Mouse (Mus musculus) liver, postnatal 0 days (tissue): ENCODE results near the gene L3mbtl2. TPM values are rescaled to one million over a fixed set of nuclear protein-coding genes. Genes with fewer than 3 reads are reported as not detected.

Experiments
- ATAC-seq: fragments of 200-750 bp; cut with Nextera tagmentation; 2 replicates; pipeline ENCODE4 v1.8.0; 2017; ENCODE audit warnings: mild to moderate bottlenecking, moderate library complexity
- DNase-seq: peaks from one replicate; pipeline ENCODE4 v3.0.0-alpha.2; 2016
- H3K27ac ChIP-seq: fragments of 300-500 bp; sonication (generic); 2 replicates; pipeline ENCODE4 v1.5.1; 2014; ENCODE audit warnings: antibody characterized with exemption, moderate library complexity, mild to moderate bottlenecking, low read depth
- H3K27me3 ChIP-seq: fragments of 300-500 bp; sonication (generic); 2 replicates; pipeline ENCODE4 v1.6.1; 2014; ENCODE audit warnings: low read length, control low read depth, mixed read lengths; ENCODE audit not compliant: insufficient read depth
- H3K36me3 ChIP-seq: fragments of 300-500 bp; sonication (generic); replicated peaks from 2 replicates; pipeline ENCODE4 v1.6.1; 2014; ENCODE audit warnings: mild to moderate bottlenecking, control low read depth, low read length, moderate library complexity, mixed read lengths; ENCODE audit not compliant: insufficient read depth
- H3K4me1 ChIP-seq: fragments of 300-500 bp; sonication (generic); 2 replicates; pipeline ENCODE4 v1.6.1; 2014; ENCODE audit warnings: antibody characterized with exemption, mild to moderate bottlenecking, control low read depth; ENCODE audit not compliant: insufficient read depth
- H3K4me2 ChIP-seq: fragments of 300-500 bp; sonication (generic); 2 replicates; pipeline ENCODE4 v1.6.1; 2014; ENCODE audit warnings: low read depth, mild to moderate bottlenecking, low read length, moderate library complexity, mixed read lengths
- H3K4me3 ChIP-seq: fragments of 300-500 bp; sonication (generic); 2 replicates; pipeline ENCODE4 v1.5.1; 2014; ENCODE audit warnings: low read depth, low read length
- H3K9ac ChIP-seq: fragments of 300-500 bp; sonication (generic); replicated peaks from 2 replicates; pipeline ENCODE4 v1.6.1; 2014; ENCODE audit warnings: mild to moderate bottlenecking, moderate library complexity
- H3K9me3 ChIP-seq: fragments of 300-500 bp; sonication (generic); 2 replicates; pipeline ENCODE4 v1.6.1; 2016; ENCODE audit warnings: mild to moderate bottlenecking, control low read depth, low read length, mixed read lengths
- CTCF ChIP-seq: sonication (generic); IDR thresholded peaks from 2 replicates; pipeline ENCODE4 v1.5.1; 2016; ENCODE audit warnings: antibody characterized with exemption, low read depth
- EP300 ChIP-seq: IDR thresholded peaks from 2 replicates; pipeline ENCODE4 v1.6.1; 2016; ENCODE audit warnings: antibody characterized with exemption, low read depth, mild to moderate bottlenecking
- WGBS: fragments of 180-500 bp; shearing (Covaris S2); extraction: QIAGEN DNeasy Blood & Tissue Kit; methylation state at CpG from one replicate; pipeline ENCODE4 v1.1.7; 2014; ENCODE audit not compliant: insufficient replicate concordance; 5-methylcytosine and 5-hydroxymethylcytosine counted together
- polyA plus RNA-seq: library from polyadenylated mRNA; unstranded; fragments of >200 nt; fragmentation: Nextera tagmentation; extraction: Ambion mirVana; gene quantifications from 2 replicates; pipeline ENCODE4 v1.2.1, GENCODE M21; 2015

The L3mbtl2 gene
- polyA plus RNA-seq, 1 experiment from 2014 or later = 8.2 TPM

DNA sequence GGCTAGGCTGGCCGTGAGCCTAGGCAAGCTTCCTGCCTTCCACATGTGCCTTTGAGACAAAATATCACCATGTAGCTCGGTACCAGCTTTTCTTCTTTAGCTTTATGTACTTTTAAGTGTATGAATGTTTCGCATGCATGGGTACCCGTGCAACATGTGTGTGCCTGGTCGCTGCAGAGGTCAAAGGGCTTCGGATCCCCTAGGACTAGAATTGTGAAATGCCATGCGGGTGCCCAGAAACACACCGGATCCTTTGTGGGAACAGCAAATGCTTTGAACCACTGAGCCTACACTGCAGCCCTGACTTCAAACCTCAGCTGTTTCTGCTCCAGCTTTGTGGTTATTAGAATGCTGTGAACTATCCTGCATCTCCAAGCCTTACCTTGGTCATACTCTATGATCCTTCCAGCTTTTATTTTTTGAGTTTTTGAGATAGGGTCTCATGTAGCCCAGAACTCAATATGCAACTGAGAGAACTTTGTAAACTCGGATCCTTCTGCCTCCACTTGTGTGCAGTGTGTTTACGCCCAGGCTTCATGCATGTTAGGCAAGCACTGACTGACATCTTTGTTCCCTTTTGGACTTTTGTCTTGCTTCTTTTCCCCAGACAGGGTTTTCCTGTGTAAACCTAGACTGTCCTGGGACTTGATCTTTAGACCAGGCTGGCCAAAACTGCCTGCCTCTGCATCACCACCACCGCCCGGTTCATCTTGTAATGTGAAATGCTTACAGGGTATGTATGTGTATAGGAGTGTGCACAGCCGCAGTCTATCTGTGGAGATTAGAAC lies 38.8 kb downstream of the L3mbtl2 start:
- WGBS = 76% methylated on average over 13 of the region's 13 CpGs

DNA sequence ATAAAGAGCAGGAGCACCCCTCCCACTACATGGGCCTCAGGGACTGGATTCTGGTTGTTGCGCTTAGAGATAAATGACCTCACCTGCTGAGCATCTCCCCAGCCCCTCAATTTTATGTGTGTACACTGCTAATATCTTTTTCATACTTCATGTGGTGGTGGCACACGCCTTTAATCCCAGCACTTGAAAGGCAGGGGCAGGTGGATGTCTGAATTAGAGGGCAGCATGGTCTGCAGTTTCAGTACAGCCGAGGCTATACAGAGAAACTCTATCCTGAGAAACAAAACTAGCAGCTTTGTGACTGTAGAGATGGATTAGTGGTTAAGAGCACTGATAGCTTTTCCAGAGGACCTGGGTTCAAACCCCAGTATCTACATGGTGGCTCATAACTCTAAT lies 39.4 kb downstream of the L3mbtl2 start:
- ATAC-seq (no peak), DNase-seq (no peak)
- Histone ChIP-seq H3K27ac (peak overlapping the region; percentile 24; the same call in 1 of the 2 replicates), H3K36me3 (peaks cover 40% of the 10 kb centered on the region), H3K27me3 (no peaks in the 10 kb centered on the region), H3K9me3 (no peaks in the 10 kb centered on the region), H3K4me2 (no peak overlapping the region), H3K9ac (no peak overlapping the region), H3K4me1 (0 out of 2 replicates have a peak, but pooled peaks cover 3% of the 10 kb centered on the region), H3K4me3 (no peak overlapping the region)
- no peak for TF ChIP-seq CTCF
- TF ChIP-seq EP300 = no peak
- WGBS = 87% methylated on average over 3 of the region's 3 CpGs

More for the DNA sequence above, 38.8 kb downstream of the L3mbtl2 start:
- Histone ChIP-seq H3K36me3 (peaks cover 37% of the 10 kb centered on the region), H3K4me1 (0 out of 2 replicates have a peak, but pooled peaks cover 3% of the 10 kb centered on the region), H3K4me3 (no peak overlapping the region), H3K9me3 (no peaks in the 10 kb centered on the region), H3K27ac (0 out of 2 replicates have a peak overlapping the region, but pooled peaks have one; percentile 11), H3K27me3 (no peaks in the 10 kb centered on the region), H3K4me2 (no peak overlapping the region), H3K9ac (no peak overlapping the region)
- peak; percentile 25; the same call in 1 of the 2 replicates for ATAC-seq
- DNase-seq = no peak
- TF ChIP-seq CTCF = no peak
- TF ChIP-seq EP300 = no peak

DNA sequence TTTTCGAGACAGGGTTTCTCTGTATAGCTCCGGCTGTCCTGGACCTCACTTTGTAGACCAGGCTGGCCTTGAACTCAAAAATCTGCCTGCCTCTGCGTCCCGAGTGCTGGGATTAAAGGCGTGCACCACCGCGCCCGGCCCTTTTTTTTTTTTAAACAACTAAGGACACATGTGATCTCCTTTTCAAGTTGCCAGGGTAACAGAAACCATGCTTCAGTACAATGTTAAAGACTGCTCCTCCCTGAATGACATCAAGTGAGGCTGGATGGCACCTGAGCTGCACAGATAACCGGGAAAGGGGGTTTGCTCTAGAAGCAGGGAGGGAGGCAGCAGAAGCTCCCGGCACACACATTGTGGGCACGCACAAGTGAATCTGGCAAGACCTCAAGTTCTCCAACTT lies 45.3 kb downstream of the L3mbtl2 start:
- H3K36me3 ChIP-seq = peaks cover 88% of the 10 kb centered on the region
- H3K27ac ChIP-seq = no peak overlapping the region
- H3K4me2 ChIP-seq = no peak overlapping the region
- H3K9ac ChIP-seq = no peak overlapping the region
- no peak for ATAC-seq
- no peaks in the 10 kb centered on the region for H3K9me3 ChIP-seq
- no peak for TF ChIP-seq EP300
- no peak for TF ChIP-seq CTCF
- no peak for DNase-seq
- WGBS = 83% methylated on average over 11 of the region's 11 CpGs
- peaks cover 4% of the 10 kb centered on the region; the same call in 1 of the 2 replicates for H3K4me1 ChIP-seq
- no peak overlapping the region for H3K4me3 ChIP-seq
- no peaks in the 10 kb centered on the region for H3K27me3 ChIP-seq

DNA sequence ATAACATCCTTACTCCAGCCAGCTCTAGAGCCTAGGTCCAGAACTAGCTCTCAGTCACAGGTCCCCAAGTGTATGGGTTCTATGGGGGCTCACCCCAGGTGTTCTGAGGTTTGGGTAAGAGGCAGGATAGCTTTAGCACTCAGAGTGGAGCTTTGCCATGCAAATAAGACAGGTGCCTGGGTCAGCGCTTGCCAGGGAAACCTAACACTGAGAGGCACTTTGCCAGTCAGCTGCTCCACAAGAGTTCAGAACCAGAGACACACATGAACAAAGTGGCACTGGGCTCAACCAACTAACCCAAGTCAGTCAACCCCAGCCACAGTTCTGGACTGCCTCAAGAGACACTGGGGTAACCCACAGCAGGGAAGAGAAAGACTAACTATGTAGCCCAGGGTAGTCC lies 46.0 kb downstream of the L3mbtl2 start:
- no peak overlapping the region for H3K9ac ChIP-seq
- no peaks in the 10 kb centered on the region for H3K27me3 ChIP-seq
- no peak overlapping the region for H3K4me2 ChIP-seq
- DNase-seq = no peak
- H3K36me3 ChIP-seq = peaks cover 84% of the 10 kb centered on the region
- H3K27ac ChIP-seq = no peak overlapping the region
- no peak for ATAC-seq
- no peak for TF ChIP-seq CTCF
- H3K4me3 ChIP-seq = no peak overlapping the region
- peaks cover 4% of the 10 kb centered on the region; the same call in 1 of the 2 replicates for H3K4me1 ChIP-seq
- H3K9me3 ChIP-seq = no peaks in the 10 kb centered on the region
- WGBS = 100% methylated on average over 1 of the region's 1 CpGs

DNA sequence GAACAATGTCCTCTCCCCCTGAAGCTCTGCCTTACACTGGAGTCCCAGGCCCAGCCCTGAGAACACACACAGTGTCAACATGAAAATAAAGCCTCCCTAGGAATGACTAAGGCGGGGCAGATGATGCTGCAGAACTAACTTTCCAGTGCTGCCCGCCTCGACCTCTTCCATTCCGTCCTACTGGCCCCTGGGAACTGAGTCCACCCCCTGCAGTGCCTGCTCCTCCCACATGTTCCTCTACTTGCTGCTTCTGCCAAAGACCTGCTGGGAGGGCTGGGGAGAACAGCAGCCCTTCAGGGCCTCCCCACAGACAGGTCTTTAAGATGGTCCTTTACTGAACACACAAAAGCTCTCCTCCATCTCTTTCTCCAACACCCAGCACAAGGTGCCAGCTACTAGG lies 47.1 kb downstream of the L3mbtl2 start:
- peaks cover 82% of the 10 kb centered on the region for H3K36me3 ChIP-seq
- no peak for ATAC-seq

DNA sequence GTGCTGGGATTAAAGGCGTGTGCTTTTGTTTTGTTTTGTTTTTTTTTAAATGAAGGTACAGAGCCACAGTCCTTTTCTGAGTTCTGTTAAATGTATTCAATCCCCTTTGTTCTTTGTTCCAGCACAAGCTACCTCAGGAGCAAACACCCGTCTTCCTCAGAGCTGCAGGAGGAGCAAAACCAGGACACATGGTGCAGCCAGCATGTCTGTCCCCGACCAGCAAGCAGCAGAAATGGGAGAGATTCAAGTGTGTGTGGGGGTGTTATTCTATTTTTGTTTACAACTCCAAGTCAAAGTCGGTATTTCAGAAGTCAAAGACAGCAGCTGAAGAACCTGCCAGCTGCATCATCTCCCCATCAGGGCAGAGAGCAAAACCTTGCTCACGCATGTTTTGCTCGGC lies 50.1 kb downstream of the L3mbtl2 start:
- Histone ChIP-seq H3K4me1 (peaks cover 4% of the 10 kb centered on the region; the same call in 1 of the 2 replicates), H3K4me3 (no peak overlapping the region), H3K27me3 (no peaks in the 10 kb centered on the region), H3K36me3 (peaks cover 89% of the 10 kb centered on the region), H3K27ac (no peak overlapping the region), H3K4me2 (no peak overlapping the region), H3K9ac (no peak overlapping the region), H3K9me3 (no peaks in the 10 kb centered on the region)
- DNase-seq (no peak), ATAC-seq (no peak)
- WGBS = 90% methylated on average over 6 of the region's 6 CpGs
- TF ChIP-seq EP300 = no peak
- no peak for TF ChIP-seq CTCF

More for the DNA sequence above, 47.1 kb downstream of the L3mbtl2 start:
- H3K9me3 ChIP-seq = no peaks in the 10 kb centered on the region
- TF ChIP-seq CTCF (no peak), EP300 (no peak)
- no peak overlapping the region for H3K27ac ChIP-seq
- no peak overlapping the region for H3K4me3 ChIP-seq
- no peak overlapping the region for H3K9ac ChIP-seq
- DNase-seq = no peak
- H3K27me3 ChIP-seq = no peaks in the 10 kb centered on the region
- peaks cover 4% of the 10 kb centered on the region; the same call in 1 of the 2 replicates for H3K4me1 ChIP-seq
- no peak overlapping the region for H3K4me2 ChIP-seq
- WGBS = 88% methylated on average over 4 of the region's 4 CpGs
